Mouse (Mus musculus) frontal cortex, adult 2 months (tissue): ENCODE measurements around the gene Ifi206. TPM values are rescaled to one million over a fixed set of nuclear protein-coding genes. Genes with fewer than 3 reads are reported as not detected.
A peak's percentile ranks its signal among the peaks of the same experiment; 100 is the strongest.
"Not testable (repeated sequence)": the region's sequence is repeated elsewhere in the genome, so short reads cannot be mapped to it uniquely, and the experiment has no call there.

ENCODE experiments used
- DNase-seq, 2 experiments: peaks; one replicate each; pipeline ENCODE4 v3.0.0; 2022; ENCODE audit warnings: low spot score in 1 of 2; ENCODE audit errors: extremely low spot score in 1 of 2
- polyA plus RNA-seq: library from polyadenylated mRNA; depleted of rRNA; stranded (reverse); fragments of >200 nt; gene quantifications from 2 replicates; pipeline ENCODE4 v1.2.3, GENCODE M21; 2012; rRNA removed

Gene Ifi206
- polyA plus RNA-seq: 0.12 and 0.13 TPM in 2 replicates

DNA sequence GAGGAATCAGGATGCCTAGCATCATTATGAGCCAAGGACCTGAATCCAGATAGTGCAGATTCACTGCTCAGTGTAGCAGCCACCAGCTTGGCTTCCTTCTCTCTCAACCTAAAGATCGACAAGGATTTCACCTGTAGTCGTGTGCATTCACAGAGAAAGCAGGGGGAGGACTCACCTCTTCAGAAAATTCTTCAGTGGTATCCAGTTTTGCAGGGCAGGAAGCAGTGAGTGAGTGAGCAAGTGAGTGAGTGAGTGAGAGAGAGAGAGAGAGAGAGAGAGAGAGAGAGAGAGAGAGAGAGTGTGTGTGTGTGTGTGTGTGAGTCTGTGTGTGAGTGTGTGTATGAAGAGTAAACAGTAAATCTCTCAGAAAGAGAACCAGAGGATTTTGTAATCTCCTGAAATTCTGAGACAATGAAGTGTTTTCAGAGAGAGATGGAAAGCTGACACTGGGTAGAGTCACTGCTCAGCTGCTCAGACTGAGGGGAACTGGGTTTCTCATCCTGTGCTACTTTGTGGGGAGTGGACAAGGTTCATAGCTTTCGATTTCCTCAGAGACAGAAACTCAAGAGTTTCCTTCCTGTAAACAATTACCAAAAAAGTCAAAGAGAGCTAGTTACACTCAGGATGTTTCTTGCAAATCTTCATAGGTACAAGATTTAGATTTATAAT is at the start of gene Ifi206:
Gene Ifi206, minus strand, starts transcription at position 230 of the 669 bp plus-strand sequence.
- not testable (repeated sequence) for DNase-seq

DNA sequence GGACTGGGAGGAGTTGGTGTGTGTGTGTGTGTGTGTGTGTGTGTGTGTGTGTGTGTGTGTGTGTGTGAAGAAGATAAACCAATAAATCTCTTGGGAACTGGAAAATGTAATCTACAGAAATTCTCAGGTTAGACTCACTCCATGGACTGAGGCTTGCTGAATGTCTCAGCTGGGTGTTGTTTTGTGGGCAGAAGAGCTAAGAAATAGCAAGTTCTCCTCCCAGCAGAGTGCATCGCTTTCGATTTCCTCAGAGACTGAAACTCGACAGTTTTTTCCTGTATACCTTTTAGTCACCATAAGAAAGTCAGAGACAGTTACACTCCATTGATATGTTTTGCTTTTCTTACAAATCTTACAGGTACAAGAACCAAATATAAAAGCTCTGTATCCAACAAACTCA is 45.0 kb upstream of the Ifi206 start, which contains the start of gene Ifi214:
Gene Ifi214, minus strand, starts transcription at position 167 of the 400 bp plus-strand sequence.
- DNase-seq: not testable (repeated sequence)

DNA sequence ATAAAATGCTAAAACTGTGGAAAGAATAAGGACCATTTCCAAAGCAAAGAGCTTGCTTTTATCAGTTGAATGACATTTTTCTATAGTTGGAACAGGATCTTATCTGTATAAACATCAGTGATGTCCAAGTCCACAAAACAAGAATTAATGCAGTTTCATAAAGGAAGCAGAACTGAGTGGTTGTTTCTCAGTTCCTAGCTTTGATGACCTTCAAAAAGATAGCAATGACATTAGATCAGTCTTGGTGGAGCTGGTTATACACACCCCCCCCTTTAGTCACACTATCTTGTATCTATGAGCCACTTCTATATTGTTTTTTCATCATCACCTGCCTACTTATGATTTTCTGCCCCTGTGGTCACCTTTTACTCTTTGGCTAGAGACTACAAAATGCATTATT is 30.6 kb upstream of the Ifi206 start:
- DNase-seq: no peak

DNA sequence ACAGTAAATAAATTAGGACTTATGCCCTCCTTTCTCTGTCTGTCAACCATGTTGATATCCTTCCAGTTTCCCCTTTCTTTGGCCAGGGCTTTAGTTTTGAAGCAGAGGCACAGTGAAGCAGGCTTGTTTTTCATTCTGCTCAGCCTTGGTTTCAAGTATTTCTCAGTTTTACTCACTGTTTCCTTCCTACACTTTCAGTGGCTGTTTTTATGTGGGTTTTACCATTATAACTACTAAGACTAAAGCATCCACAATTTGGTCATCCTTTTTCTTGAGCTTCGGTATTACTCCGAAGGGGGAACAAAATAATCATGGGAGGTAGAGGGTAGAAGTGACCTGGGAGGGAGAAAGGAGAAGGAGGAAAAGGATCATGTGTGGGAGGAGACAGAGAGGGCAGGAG is 19.8 kb upstream of the Ifi206 start:
- not testable (repeated sequence) for DNase-seq

DNA sequence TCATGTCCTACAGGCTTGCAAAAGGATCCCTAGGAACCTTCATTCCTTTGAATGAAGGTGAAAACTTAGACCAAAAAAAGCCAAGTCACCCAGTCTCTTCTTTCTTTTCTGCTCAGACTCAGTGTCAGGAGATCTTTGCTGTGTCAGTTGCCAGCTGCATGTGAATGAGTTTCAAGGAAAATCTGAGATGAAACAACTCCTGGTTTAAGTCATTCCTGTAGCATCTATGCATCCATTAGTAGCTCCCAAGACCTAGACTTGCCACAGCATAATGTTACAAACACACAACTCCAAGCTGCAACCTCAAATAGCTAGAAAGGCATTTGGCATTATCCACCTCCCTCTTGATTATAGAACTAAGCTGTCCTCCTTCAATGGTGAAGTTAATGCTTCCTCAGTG is 642 bp upstream of the Ifi206 start:
- DNase-seq: not testable (repeated sequence)

DNA sequence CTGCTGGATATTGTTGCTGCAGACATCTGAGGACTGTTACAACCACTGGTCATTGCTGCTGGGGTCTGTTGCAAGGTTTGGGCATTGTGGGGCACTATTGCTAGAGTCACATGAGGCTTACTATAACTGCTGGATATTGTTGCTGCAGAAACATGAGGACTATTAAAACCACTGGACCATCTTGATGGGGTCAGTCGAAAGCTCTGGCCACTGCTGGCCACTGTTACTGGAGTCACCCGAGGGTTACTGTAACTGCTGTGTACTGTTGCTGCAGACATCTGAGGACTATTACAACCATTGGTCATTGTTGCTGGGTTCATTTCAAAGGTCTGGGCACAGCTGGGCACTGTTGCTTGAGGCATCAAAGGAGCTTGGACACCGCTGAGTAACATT is 9.7 kb downstream of the Ifi206 start:
- DNase-seq: not testable (repeated sequence)

DNA sequence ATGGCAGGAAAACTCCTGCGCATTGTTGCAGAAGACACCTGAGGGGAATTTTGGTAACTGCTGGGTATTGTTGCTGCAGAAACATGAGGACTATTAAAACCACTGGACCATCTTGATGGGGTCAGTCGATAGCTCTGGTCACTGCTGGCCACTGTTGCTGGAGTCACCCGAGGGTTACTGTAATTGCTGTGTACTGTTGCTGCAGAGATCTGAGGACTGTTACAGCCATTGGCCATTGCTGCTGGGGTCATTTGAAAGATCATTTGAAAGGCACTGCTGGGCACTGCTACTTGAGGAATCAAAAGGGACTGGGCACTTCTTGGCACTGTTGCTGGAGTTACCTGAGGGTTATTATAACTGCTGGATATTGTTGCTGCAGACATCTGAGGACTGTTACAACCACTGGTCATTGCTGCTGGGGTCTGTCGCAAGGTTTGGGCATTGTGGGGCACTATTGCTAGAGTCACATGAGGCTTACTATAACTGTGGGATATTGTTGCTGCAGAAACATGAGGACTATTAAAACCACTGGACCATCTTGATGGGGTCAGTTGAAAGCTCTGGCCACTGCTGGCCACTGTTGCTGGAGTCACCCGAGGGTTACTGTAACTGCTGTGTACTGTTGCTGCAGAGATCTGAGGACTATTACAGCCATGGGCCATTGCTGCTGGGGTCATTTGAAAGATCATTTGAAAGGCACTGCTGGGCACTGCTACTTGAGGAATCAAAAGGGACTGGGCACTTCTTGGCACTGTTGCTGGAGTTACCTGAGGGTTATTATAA is 10.3 kb downstream of the Ifi206 start:
- DNase-seq: not testable (repeated sequence)

DNA sequence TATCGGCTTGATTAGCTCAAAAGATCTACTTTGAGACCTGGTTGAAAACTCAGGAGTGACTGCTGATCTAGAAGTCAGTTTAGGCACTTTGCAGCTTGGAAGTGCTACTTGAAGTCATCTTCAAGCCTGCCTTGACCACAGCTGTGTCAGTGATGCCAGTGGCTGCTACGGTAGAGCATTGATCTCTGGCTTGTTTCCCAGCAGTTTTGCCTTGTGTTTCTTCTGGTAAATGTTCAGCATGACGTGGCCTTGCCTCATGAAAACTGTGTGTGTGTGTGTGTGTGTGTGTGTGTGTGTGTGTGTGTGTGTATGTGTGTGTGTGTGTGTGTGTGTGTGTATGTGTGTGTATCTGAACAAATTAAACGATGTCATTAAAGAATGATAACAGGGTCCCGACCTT is 34.1 kb downstream of the Ifi206 start:
- no peak for DNase-seq

DNA sequence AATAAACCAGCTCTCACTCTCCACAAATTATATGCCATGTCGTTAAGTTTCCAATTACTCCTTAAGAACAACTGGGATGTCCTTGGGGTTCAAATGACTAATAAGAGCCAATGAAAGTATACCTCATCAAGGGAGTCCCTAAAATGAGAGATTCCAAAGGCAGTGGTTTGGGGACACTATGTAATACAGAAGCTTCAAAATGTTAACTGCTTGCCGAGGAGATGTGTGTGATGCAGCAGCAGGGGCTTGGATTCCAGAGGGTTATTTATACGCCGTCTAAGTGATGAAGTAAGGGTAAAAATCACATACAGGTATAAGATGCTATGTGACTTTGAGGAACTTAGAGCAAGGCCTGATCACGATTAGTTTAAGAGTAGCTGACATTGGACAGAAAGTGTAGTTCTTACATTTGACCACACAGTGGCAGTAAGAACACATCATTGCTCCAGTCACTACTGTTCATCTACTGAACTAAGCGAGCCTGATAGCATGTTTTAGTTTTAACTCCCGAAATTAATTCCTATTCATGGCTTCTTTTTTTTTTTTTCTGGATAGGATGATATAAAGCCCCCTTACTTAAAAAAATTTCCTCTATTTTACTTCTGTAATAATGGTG is 34.6 kb downstream of the Ifi206 start:
- peak in 1 of 2 experiments; percentile 79 for DNase-seq

DNA sequence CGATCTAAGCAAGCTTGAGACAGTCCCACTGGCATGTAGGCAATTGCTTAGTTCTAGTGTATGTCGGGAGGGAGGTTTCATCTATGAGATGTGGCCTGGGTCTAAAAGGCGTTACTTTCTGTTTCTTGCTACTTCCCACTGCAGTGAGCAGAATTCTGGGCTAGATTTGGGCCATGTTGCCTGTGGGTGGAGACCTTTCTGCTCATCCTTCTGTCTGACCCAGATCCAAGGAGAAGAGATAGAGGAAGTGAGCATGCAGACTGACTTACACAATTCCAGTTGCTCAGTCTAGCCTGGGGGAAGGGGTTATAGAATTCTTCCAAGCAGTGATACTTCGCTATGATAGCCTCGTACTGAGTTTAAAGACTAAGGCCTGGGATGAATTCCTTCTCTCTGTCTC is 39.2 kb downstream of the Ifi206 start:
- no peak for DNase-seq

DNA sequence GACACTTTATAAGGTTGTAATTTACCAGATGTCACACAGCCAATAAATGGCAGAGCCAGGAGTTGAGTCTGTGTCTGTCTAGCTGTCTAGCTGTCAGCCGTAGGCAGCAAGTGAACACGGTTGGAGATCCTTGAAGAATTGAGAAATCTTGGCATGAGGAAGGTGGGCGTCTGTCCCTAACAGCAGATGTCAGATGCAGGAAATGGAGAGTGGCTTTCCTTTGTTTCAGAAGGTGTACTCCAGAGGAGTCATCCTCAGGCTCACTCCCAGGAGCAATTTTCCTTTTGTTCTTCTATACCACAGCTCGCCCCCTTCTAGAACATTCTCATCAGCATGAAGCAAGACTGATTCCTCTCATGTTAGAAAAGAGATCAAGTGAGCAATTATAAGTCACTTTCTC is 40.2 kb downstream of the Ifi206 start:
- DNase-seq: peak in 1 of 2 experiments; percentile 35

DNA sequence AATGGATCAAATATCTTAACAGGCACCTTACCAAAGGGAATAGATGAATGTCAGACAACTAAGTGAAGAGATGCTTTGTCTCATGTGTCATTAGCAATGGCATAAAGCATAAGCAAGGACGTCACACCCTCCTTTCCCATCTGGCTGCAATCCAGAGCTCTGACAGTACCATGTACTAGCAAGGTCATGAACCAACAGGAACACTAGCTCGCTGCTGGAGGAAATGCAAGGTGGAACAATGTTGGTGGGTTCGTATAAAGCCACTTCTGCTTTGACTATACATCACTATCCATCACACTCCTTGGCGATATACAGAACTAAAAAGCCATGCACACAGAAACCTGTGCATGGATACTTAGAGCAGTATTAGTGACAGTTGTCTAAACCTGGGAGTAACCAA is 43.8 kb downstream of the Ifi206 start:
- no peak for DNase-seq

DNA sequence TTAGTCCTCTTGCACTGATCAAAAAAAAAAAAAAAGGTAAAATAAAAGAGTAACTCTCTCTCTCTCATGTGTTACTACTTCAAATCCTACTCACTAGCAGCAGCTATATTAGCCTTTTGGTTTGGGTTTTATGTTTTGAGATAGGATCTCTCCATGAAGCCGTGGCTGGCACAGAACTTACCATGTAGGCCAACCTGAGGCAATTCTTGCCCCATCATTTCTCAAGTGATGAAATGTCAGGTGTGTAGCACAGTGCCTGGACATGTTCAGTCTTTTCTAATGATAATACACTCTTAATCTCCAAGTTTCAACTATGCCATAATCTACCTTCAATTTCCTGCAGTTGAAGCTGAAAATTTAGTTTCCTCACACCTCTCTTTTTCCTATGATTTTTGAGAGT is 47.8 kb downstream of the Ifi206 start:
- DNase-seq: no peak

DNA sequence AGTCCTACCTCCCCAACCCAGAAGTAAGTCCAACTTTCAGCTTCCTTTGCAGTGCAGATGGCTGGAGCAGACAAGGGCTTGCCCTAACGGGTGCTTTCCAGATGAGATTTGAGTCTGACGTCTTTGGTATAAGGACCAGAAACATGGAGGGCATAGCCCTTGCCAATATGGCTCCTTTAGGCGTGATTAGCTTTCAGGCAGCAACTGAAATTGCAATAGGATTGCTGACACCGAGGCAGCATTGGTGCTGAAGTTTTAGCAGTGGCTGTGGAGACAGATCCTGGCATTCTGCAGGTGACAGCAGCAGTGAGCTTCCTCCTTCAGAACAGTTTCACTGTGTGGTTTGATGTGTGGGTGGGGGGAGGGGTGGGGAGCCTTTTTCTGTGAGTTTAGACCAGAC is 49.6 kb downstream of the Ifi206 start:
- no peak for DNase-seq

DNA sequence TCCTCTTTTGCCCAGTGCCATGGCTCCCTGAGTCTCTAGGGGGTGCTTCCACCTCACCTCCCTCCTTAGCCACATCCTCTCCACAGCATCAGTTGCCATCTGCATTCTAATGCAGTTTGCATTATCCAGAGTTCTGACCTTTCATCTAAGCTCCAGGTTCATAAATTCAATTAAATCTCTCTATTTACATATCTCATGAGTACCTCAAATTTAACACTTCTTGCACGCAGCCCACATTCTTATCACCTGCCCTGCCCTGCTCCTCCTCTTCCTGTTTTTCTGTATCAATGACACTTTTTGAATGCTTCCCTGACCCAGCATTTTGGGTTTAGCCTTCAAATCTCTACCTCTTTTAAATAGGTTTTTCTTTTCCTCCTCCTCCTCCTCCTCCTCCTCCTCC is 50.2 kb downstream of the Ifi206 start:
- DNase-seq: no peak

DNA sequence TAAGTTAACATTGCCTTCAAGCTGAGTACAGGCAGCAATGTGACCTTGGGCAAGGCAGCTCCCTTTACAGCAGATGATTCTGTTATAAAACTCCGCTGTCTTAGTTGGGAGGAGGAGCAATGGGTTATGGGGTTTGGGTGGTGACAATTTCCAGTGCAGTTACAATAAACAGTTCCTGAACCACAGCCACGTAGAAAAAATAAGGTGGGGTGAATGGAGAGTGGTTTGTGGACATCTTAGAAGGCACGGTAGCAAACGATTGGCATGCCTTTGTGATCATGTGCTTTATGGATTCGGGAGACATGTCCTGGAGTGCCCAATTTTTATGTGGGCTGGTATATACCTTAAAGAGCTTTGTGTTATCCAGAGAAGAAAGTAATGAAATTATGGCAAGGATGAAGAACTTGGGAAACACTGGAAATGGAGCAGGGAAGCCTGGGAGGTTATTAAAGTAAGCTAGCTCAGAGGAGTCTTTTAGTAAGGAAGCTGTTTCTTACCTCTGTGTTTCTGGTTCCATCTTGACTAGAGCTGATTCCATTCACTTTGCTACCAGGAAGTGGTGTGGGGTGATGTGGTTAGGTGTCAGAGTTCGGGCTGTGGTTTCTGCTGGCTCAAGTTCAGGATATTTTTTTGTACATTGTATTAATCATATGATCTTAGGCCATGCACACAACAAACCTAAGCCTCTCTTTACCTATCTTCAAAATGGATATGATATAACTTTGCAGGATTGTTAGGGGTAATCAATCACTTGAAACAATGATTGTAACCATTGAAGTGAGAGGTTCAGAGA is 53.5 kb downstream of the Ifi206 start:
- no peak for DNase-seq

DNA sequence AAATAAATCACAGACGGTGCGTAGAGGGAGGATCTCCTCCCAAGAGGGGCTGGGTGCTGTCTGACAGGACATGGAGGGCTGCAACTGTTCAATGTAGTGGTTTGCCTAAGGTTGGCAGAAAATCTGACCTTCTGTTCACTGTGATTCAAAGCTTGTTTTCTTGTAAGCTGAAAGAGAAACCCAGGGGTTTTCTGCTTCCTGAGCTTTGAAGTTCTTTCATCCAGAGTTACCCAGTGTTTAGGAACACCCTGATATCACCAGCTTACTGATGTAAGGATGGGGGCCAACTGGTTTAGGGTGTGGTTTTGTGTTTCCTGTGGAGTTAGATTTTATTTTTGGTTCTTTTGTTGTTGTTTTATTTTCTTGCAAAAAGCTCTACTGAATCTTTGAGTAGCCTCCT is 58.4 kb downstream of the Ifi206 start:
- no peak for DNase-seq

DNA sequence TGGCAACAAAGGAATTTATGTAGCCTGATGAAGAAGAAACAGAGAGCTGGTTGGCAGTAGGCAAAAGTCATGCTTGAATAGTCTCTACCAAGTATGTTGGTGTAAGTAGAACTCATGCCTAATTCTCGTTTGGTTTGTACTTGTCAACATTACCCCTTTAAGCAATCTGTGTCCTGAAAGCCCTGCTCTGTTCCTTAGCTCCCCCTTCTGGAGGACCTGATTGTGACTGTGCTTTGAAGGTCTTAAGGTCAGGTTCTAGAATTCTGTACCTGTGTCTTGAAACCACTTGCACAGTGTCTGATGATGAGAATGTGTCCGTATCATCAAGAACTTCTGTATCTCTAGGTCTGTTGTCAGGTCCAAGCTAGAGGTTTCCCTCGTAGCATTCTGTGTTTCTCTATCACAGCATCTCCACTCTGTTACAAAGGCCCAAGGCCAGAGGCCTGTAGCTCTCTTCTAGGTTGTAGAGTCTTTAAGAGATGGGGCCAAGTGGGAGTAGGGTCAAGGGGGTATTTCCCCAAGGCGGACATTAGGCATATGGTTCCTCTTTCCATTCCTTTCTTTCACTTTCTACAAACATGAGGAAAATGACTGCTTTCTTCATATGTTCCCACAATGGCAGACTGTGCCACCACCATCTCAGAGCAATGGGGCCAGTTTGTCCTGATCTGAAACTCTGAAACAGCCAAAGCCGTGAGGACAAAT is 60.7 kb downstream of the Ifi206 start:
- no peak for DNase-seq

DNA sequence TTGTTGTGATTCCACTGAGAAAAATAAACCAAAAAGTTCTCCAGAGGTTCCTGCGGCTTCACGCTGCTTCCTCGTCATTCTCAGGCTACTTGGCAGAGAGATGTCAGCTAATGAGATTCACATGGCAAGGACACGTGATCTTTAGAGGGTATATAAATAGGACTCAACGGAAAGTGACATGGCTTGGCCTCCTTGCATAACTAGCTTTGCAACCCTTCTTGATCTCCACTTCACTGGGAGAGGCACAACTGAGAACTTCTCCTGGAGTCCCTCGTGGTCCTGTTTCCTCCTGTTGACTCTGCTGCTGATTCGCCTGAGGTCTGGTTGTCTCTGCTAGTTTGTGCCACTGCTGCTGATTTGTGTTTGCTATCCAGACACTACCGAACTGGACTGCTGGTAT is 63.5 kb downstream of the Ifi206 start:
- no peak for DNase-seq

DNA sequence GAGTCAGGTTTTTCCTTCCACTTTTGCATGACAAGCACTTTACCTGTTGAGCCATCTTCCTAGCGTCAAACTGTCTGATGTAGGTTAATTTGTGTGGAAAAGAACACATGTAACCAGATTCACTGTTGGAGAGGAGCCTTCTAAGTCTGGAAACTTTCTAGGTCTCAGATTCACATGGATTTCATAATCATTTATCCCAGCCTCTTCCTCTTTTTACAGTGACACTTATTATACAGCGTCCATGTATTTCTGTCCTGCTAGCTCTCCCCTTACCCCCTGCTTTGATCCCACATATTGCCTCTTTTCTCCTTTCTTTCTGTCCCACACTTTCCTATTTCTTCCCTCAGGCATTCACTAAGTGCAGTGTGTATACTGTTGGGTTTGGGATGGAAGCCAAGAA is 64.5 kb downstream of the Ifi206 start:
- no peak for DNase-seq
